Mouse (Mus musculus) NIH3T3 (cell line): ENCODE results near the gene Lhfpl2.

Experiments used
- DNase-seq: peaks from one replicate; pipeline ENCODE4 v3.0.0-alpha.2; 2012; ENCODE audit warnings: low read depth

The Lhfpl2 gene

GRCm38 (mm10) chr13:94212716-94213115 is 155.1 kb downstream of the Lhfpl2 start:
- peak; percentile 46 for DNase-seq

DNA sequence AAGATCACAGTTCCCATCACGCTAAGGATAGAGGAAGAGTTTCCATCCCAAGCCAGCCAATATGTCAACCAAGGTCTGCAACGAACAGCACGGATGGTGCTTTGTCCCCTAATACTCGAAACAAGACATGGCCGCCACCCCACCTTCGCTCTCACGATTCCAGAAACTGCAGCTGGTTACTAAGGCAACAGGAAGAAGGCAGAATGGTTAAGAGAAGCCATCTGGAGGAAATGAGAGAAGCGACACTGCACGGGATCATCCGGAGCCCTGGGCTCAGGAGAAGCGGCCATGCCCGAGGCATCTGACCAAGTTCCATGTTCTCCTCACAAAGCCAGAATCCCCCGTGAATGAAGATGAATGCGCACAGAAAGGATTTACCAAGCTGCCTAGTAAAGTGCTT is 166.0 kb downstream of the Lhfpl2 start:
- DNase-seq, result no peak

DNA sequence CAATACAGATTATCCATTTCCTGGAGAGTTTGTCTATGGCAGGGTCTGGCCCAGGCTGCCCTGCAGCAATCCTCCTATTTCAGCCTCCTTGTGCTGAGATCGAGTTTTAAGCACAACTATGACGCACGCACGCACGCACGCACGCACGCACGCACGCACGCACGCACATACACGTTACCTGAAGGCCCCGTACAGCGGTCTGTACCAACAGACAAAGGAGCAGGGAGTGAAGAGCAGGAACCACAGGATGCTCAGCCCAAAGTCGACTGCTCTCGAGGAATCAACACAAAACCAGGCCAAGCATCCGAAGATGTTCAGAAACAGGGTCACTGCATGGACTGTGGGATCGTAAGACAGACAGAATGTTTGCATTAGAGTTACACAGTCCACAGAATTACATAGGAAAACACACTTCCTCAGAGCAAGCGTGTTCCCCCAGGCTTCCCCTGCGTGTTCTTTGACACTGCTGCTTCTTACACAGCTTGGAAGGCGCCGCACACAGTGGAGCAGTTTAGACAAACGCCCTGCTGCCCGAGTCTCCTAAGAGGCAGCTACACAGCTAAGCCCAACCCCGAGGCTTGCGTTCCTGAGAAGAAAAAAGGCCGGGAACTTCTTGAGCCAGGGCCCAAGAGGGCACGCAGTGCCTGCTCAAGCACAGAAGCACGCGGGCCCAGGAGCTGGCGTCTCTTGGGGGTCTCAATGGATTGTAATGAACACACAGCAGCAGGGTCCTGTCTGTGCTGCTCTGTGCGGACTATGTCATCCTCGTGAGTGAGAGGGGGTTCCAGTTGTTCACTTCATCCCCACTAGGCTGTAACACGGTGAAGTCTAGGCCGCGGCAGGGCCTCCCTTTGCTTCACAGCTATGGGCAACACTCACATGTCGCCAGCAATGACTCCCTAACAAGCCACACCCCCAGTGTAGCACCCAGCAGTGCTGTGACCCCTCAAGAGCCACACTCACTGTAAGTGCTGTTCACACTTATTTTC is 167.4 kb downstream of the Lhfpl2 start:
- no peak for DNase-seq

GRCm38 (mm10) chr13:94231871-94232270 is 174.3 kb downstream of the Lhfpl2 start:
- DNase-seq, result no peak

DNA sequence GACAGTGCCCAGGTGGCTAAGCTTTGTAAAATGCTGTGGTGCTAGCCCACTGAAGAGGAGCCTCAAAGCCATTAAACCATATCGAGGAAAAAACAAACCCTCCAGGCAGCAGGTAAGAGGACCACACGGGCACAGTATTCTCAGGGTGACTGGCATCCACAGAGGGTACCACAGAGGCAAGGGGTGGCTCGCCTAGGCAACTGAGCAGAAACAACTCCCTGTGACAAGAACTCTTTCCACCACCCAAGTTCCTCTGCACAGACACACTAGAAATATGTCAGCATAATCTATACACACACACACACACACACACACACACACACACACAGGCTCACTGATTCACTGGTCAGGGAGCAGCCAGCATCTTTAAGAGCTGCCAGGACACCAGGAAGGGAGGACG is 181.9 kb downstream of the Lhfpl2 start:
- no peak for DNase-seq

DNA sequence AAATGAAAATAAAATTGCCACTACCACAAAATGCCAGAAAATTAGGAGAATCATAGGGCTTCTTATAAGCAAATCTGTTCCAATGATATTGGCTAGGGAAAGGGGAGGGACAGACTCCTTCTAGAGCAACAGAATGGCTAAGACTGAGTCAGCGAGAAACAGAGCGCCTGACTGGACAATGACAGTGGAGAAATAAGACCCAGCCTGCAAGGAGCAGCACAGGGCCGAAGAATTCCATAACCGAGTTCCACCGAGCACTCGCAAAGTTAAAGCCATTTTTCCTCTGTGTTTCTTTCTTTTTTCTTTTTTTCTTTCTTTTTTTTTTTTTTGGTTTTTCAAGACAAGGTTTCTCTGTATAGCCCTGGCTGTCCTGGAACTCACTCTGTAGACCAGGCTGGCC is 182.5 kb downstream of the Lhfpl2 start:
- no peak for DNase-seq

DNA sequence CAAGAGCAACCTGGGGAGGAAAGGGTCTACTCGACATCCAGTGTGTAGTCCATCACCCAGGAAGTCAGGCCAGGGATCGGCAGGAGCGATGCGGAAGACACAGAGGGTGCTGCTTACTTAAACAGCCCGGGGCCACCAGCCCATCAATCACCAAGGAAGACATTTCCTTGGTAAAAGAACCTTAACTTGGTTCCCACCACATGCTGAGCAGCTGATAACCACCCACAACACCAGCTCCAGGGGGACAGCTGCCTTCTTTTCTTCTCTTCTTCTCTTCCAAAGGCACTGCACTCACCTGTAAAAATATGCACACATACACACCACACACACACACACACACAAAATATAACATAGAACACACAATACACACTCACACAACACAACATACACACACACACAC is 183.3 kb downstream of the Lhfpl2 start:
- no peak for DNase-seq

- DNase-seq, result no peak
Measured at GRCm38 (mm10) chr13:94241892-94242524, 184.4 kb downstream of the Lhfpl2 start.

- no peak for DNase-seq
Measured at GRCm38 (mm10) chr13:94242897-94243296, 185.3 kb downstream of the Lhfpl2 start.
